10 mouse cellular contexts compared by ENCODE assay signal in genomic region chr16:90622677-90623225, GRCm38 (mm10).
A peak's percentile ranks its signal among the peaks of the same experiment; 100 is the strongest.
DNase-seq lines count a peak whose midpoint lies in the region; ATAC-seq and TF ChIP-seq lines count a peak whose summit lies in the region.
"Had no signal": no experiment of that assay in that cellular context is flagged by ENCODE, and none has a peak within 500 bp of the region (broad histone marks: within the 10 kb centered on the region; RNA-seq: fewer than 3 reads in every experiment).

No protein-coding gene starts in this region.

- no peaks in the 10 kb centered on the region for H3K27me3 ChIP-seq in liver, embryonic 11.5 days (replicated peaks; ENCODE audit: control insufficient read depth, insufficient read depth, low read length)
- H3K27me3 ChIP-seq in liver, postnatal 0 days (ENCODE audit: insufficient read depth, low read length), result no peaks in the 10 kb centered on the region
- no peaks in the 10 kb centered on the region for H3K27me3 ChIP-seq in midbrain, embryonic 14.5 days (ENCODE audit: control insufficient read depth, insufficient read depth, low read length)

- no peak for ATAC-seq in liver, embryonic 11.5 days (replicated peaks; ENCODE audit: low FRiP score)
- ATAC-seq in liver, postnatal 0 days, result no peak
- ATAC-seq in midbrain, embryonic 14.5 days (ENCODE audit: low FRiP score, low TSS enrichment), result no peak

- H3K4me2 ChIP-seq in liver, embryonic 11.5 days, result no peak overlapping the region
- H3K4me2 ChIP-seq in liver, postnatal 0 days (ENCODE audit: low read depth, low read length), result no peak overlapping the region
- H3K4me2 ChIP-seq in midbrain, embryonic 14.5 days (ENCODE audit: low read length), result no peak overlapping the region

- H3K9ac ChIP-seq in liver, embryonic 11.5 days (ENCODE audit: low read depth, low read length), result no peak overlapping the region
- no peak overlapping the region for H3K9ac ChIP-seq in liver, postnatal 0 days (replicated peaks)
- no peak overlapping the region for H3K9ac ChIP-seq in midbrain, embryonic 14.5 days (replicated peaks; ENCODE audit: low read length)

- no peak overlapping the region for H3K4me3 ChIP-seq in liver, embryonic 11.5 days (ENCODE audit: low read depth, low read length)
- no peak overlapping the region for H3K4me3 ChIP-seq in liver, postnatal 0 days (ENCODE audit: low read depth, low read length)
- H3K4me3 ChIP-seq in embryonic fibroblast, embryonic 13.5 days (ENCODE audit: insufficient read depth, low read length), result no peak overlapping the region
- no peak overlapping the region for H3K4me3 ChIP-seq in midbrain, embryonic 14.5 days (replicated peaks; ENCODE audit: low read depth, low read length)

- no peak overlapping the region for H3K27ac ChIP-seq in liver, embryonic 11.5 days (ENCODE audit: low read depth, low read length)
- H3K27ac ChIP-seq in liver, postnatal 0 days (ENCODE audit: low read depth), result no peak overlapping the region
- H3K27ac ChIP-seq in embryonic fibroblast, embryonic 13.5 days (ENCODE audit: insufficient read depth, low read length), result peak overlapping the region; percentile 44; the same call in 1 of the 2 replicates
- no peak overlapping the region for H3K27ac ChIP-seq in midbrain, embryonic 14.5 days (replicated peaks; ENCODE audit: low read depth, low read length)

- 83% methylated on average over 8 of the region's 8 CpGs for WGBS in liver, embryonic 11.5 days
- WGBS in liver, postnatal 0 days (ENCODE audit: insufficient replicate concordance), result 79% methylated on average over 8 of the region's 8 CpGs
- 70% methylated on average over 8 of the region's 8 CpGs for WGBS in midbrain, embryonic 14.5 days

- no peak for TF ChIP-seq EP300 in liver, postnatal 0 days (IDR thresholded peaks at IDR 0.05; ENCODE audit: low read depth)

- H3K4me1 ChIP-seq in liver, embryonic 11.5 days (replicated peaks; ENCODE audit: control insufficient read depth, insufficient read depth, low read length), result 0 out of 2 replicates have a peak, but pooled peaks cover 2% of the 10 kb centered on the region
- no peaks in the 10 kb centered on the region for H3K4me1 ChIP-seq in liver, postnatal 0 days (ENCODE audit: insufficient read depth)
- peaks cover 15% of the 10 kb centered on the region for H3K4me1 ChIP-seq in embryonic fibroblast, embryonic 13.5 days (ENCODE audit: control insufficient read depth, insufficient read depth, low read length)
- H3K4me1 ChIP-seq in midbrain, embryonic 14.5 days (ENCODE audit: control insufficient read depth, insufficient read depth, low read length), result no peaks in the 10 kb centered on the region; the same call in 1 of the 2 replicates

- TF ChIP-seq CTCF in liver, postnatal 0 days (IDR thresholded peaks at IDR 0.05; ENCODE audit: low read depth), result no peak
- TF ChIP-seq CTCF in embryonic fibroblast, embryonic 13.5 days (IDR thresholded peaks at IDR 0.05; ENCODE audit: borderline replicate concordance, insufficient read depth, low read length), result no peak

- peak; percentile 88 for DNase-seq in heart, adult 11 months
- no peak for DNase-seq in heart, adult 9 months (ENCODE audit: low spot score in 2 of 2)
- peak; percentile 24 for DNase-seq in liver, embryonic 11.5 days (ENCODE audit: low spot score)
- no peak for DNase-seq in liver, postnatal 0 days
- DNase-seq in midbrain, embryonic 14.5 days, result peak; percentile 23
- DNase-seq in layer of hippocampus, postnatal 10 days (ENCODE audit: low spot score in 2 of 2), result no peak
- no peak for DNase-seq in cerebellum, postnatal 36 days
- DNase-seq: lung, adult 2 months; thymus, adult 18-20 months had no signal

- no peaks in the 10 kb centered on the region for H3K9me3 ChIP-seq in liver, embryonic 11.5 days (ENCODE audit: control insufficient read depth, low read length)
- no peaks in the 10 kb centered on the region for H3K9me3 ChIP-seq in liver, postnatal 0 days (ENCODE audit: low read length)
- H3K9me3 ChIP-seq in midbrain, embryonic 14.5 days (ENCODE audit: control insufficient read depth, low read length), result no peaks in the 10 kb centered on the region

- no peaks in the 10 kb centered on the region for H3K36me3 ChIP-seq in liver, embryonic 11.5 days (ENCODE audit: control insufficient read depth, insufficient read depth, low read length)
- H3K36me3 ChIP-seq in liver, postnatal 0 days (replicated peaks; ENCODE audit: insufficient read depth, low read length), result no peaks in the 10 kb centered on the region
- no peaks in the 10 kb centered on the region for H3K36me3 ChIP-seq in midbrain, embryonic 14.5 days (ENCODE audit: control insufficient read depth, insufficient read depth, low read length)

- TF ChIP-seq POLR2A in embryonic fibroblast, embryonic 13.5 days (IDR thresholded peaks at IDR 0.05; ENCODE audit: low read depth, low read length), result no peak

Comparison
In these comparisons a context has a peak if more than half of its experiments do, and no peak if none do; other contexts are left out.
1. DNase-seq: peak in heart, adult 11 months (single experiment), liver, embryonic 11.5 days (single experiment) and midbrain, embryonic 14.5 days (single experiment); none in heart, adult 9 months (0 of 2), liver, postnatal 0 days (single experiment), layer of hippocampus, postnatal 10 days (0 of 2) and cerebellum, postnatal 36 days (0 of 2).